Mouse (Mus musculus): ENCODE measurements around the gene Gm3591.
"Not testable (repeated sequence)": the region's sequence is repeated elsewhere in the genome, so short reads cannot be mapped to it uniquely, and the experiment has no call there.

Gene Gm3591

GRCm38 (mm10) chr14:6412382-6412781 lies at the start of gene Gm3591:
Gene Gm3591, minus strand, starts transcription at chr14:6412482.
- DNase-seq: not testable (repeated sequence)

GRCm38 (mm10) chr14:6444511-6444910 lies 32.2 kb upstream of the Gm3591 start, which contains the start of gene Gm3594:
Gene Gm3594, minus strand, starts transcription at chr14:6444611.
- not testable (repeated sequence) for DNase-seq

GRCm38 (mm10) chr14:6440774-6441173 lies 28.5 kb upstream of the Gm3591 start:
- not testable (repeated sequence) for DNase-seq

- peak in 1 of 2 experiments; percentile 2 for DNase-seq
These were observed 27.9 kb upstream of the Gm3591 start for GRCm38 (mm10) chr14:6440206-6440605.

GRCm38 (mm10) chr14:6426766-6427165 lies 14.5 kb upstream of the Gm3591 start:
- DNase-seq: peak; percentile 55 to 67

GRCm38 (mm10) chr14:6426353-6426752 lies 14.1 kb upstream of the Gm3591 start:
- DNase-seq: peak; percentile 13 to 22

- not testable (repeated sequence) for DNase-seq
These were observed 22.1 kb downstream of the Gm3591 start, which contains the start of gene Gm16440 for GRCm38 (mm10) chr14:6390219-6390618. Gene Gm16440, minus strand, starts transcription at chr14:6390319.
